Mouse (Mus musculus) midbrain, embryonic 15.5 days (tissue): ENCODE results near the gene Sirt2. TPM values are rescaled to one million over a fixed set of nuclear protein-coding genes. Genes with fewer than 3 reads are reported as not detected.
A peak's percentile ranks its signal among the peaks of the same experiment; 100 is the strongest.

Experiments
- ATAC-seq: fragments of 200-750 bp; cut with Nextera tagmentation; replicated peaks from 2 replicates; pipeline ENCODE4 v1.8.0; 2017; ENCODE audit warnings: moderate TSS enrichment
- H3K27ac ChIP-seq: fragments of 300-500 bp; sonication (generic); 2 replicates; pipeline ENCODE4 v1.5.1; 2015; ENCODE audit warnings: mild to moderate bottlenecking, inconsistent platforms
- H3K27me3 ChIP-seq: fragments of 300-500 bp; sonication (generic); replicated peaks from 2 replicates; pipeline ENCODE4 v1.6.1; 2015; ENCODE audit warnings: inconsistent platforms
- H3K36me3 ChIP-seq: fragments of 300-500 bp; sonication (generic); replicated peaks from 2 replicates; pipeline ENCODE4 v1.6.1; 2015; ENCODE audit warnings: inconsistent platforms
- H3K4me1 ChIP-seq: fragments of 300-500 bp; sonication (generic); 2 replicates; pipeline ENCODE4 v1.6.1; 2015; ENCODE audit warnings: inconsistent platforms
- H3K4me2 ChIP-seq: fragments of 300-500 bp; sonication (generic); 2 replicates; pipeline ENCODE4 v1.6.1; 2015; ENCODE audit warnings: inconsistent platforms, mild to moderate bottlenecking, moderate library complexity
- H3K4me3 ChIP-seq: fragments of 300-500 bp; sonication (generic); 2 replicates; pipeline ENCODE4 v1.5.1; 2015; ENCODE audit warnings: mild to moderate bottlenecking, inconsistent platforms
- H3K9ac ChIP-seq: fragments of 300-500 bp; sonication (generic); 2 replicates; pipeline ENCODE4 v1.6.1; 2015; ENCODE audit warnings: mild to moderate bottlenecking, inconsistent platforms
- H3K9me3 ChIP-seq: fragments of 300-500 bp; sonication (generic); 2 replicates; pipeline ENCODE4 v1.6.1; 2016; ENCODE audit warnings: inconsistent platforms
- WGBS: fragments of 180-500 bp; shearing (Covaris S2); methylation state at CpG from one replicate; pipeline ENCODE4 v1.1.7; 2015; ENCODE audit warnings: mixed read lengths; 5-methylcytosine and 5-hydroxymethylcytosine counted together
- polyA plus RNA-seq: library from polyadenylated mRNA; unstranded; fragments of >200 nt; fragmentation: Nextera tagmentation; extraction: Ambion mirVana; gene quantifications from 2 replicates; pipeline ENCODE4 v1.2.1, GENCODE M21; 2015

The Sirt2 gene
- polyA plus RNA-seq, 1 experiment from 2014 or later, result 125 TPM

GRCm38 (mm10) chr7:28801901-28802670, 35.6 kb downstream of the Sirt2 start:
- H3K9ac ChIP-seq, result no peak overlapping the region
- WGBS, result 21% methylated on average over 10 of the region's 10 CpGs
- H3K9me3 ChIP-seq, result no peaks in the 10 kb centered on the region
- ATAC-seq, result no peak
- no peaks in the 10 kb centered on the region for H3K27me3 ChIP-seq
- H3K4me3 ChIP-seq, result no peak overlapping the region
- H3K4me1 ChIP-seq, result no peaks in the 10 kb centered on the region; the same call in 1 of the 2 replicates
- H3K27ac ChIP-seq, result peak overlapping the region; percentile 45; the same call in 1 of the 2 replicates
- no peak overlapping the region for H3K4me2 ChIP-seq
- no peaks in the 10 kb centered on the region for H3K36me3 ChIP-seq

GRCm38 (mm10) chr7:28802846-28803588, 36.5 kb downstream of the Sirt2 start:
- H3K27ac ChIP-seq, result peak overlapping the region; percentile 45
- no peaks in the 10 kb centered on the region for H3K36me3 ChIP-seq
- H3K4me2 ChIP-seq, result no peak overlapping the region
- H3K9ac ChIP-seq, result no peak overlapping the region
- H3K9me3 ChIP-seq, result no peaks in the 10 kb centered on the region
- H3K4me3 ChIP-seq, result no peak overlapping the region
- H3K4me1 ChIP-seq, result peaks cover 6% of the 10 kb centered on the region
- 9% methylated on average over 10 of the region's 10 CpGs for WGBS
- ATAC-seq, result no peak
- no peaks in the 10 kb centered on the region for H3K27me3 ChIP-seq

GRCm38 (mm10) chr7:28803756-28804155, 37.2 kb downstream of the Sirt2 start:
- Histone ChIP-seq H3K4me1 (peaks cover 9% of the 10 kb centered on the region), H3K9ac (no peak overlapping the region), H3K36me3 (no peaks in the 10 kb centered on the region), H3K9me3 (no peaks in the 10 kb centered on the region), H3K4me2 (no peak overlapping the region), H3K4me3 (no peak overlapping the region), H3K27ac (no peak overlapping the region), H3K27me3 (no peaks in the 10 kb centered on the region)
- ATAC-seq, result no peak
- WGBS, result 75% methylated on average over 4 of the region's 4 CpGs

GRCm38 (mm10) chr7:28806869-28807268, 40.3 kb downstream of the Sirt2 start:
- no peak for ATAC-seq
- peaks cover 16% of the 10 kb centered on the region for H3K4me1 ChIP-seq
- WGBS, result 83% methylated on average over 4 of the region's 4 CpGs
- no peaks in the 10 kb centered on the region for H3K9me3 ChIP-seq
- H3K9ac ChIP-seq, result no peak overlapping the region
- no peaks in the 10 kb centered on the region for H3K36me3 ChIP-seq
- no peak overlapping the region for H3K27ac ChIP-seq
- no peaks in the 10 kb centered on the region for H3K27me3 ChIP-seq
- no peak overlapping the region for H3K4me3 ChIP-seq
- H3K4me2 ChIP-seq, result no peak overlapping the region

GRCm38 (mm10) chr7:28807641-28808220, 41.2 kb downstream of the Sirt2 start:
- Histone ChIP-seq H3K4me3 (peak overlapping the region; percentile 75), H3K4me2 (peak overlapping the region; percentile 98), H3K27ac (peak overlapping the region; percentile 99), H3K27me3 (no peaks in the 10 kb centered on the region), H3K4me1 (peaks cover 25% of the 10 kb centered on the region), H3K9me3 (no peaks in the 10 kb centered on the region), H3K9ac (peak overlapping the region; percentile 82), H3K36me3 (no peaks in the 10 kb centered on the region)
- WGBS, result 18% methylated on average over 8 of the region's 8 CpGs
- no peak for ATAC-seq

- Histone ChIP-seq H3K27me3 (no peaks in the 10 kb centered on the region), H3K36me3 (peaks cover 2% of the 10 kb centered on the region), H3K27ac (peak within 1 kb of the TSS; percentile 99), H3K9ac (peak within 1 kb of the TSS; percentile 82), H3K4me3 (peak within 1 kb of the TSS; percentile 75), H3K4me1 (peaks cover 32% of the 10 kb centered on the region), H3K4me2 (peak within 1 kb of the TSS; percentile 98), H3K9me3 (no peaks in the 10 kb centered on the region)
- peak; percentile 0; the same call in 1 of the 2 replicates for ATAC-seq
- 1% methylated on average over 35 of the region's 35 CpGs for WGBS
Measured at GRCm38 (mm10) chr7:28808221-28808941, 41.8 kb downstream of the Sirt2 start, which contains the start of gene Hnrnpl. Gene Hnrnpl (plus strand): TSS chr7:28808541.

- Histone ChIP-seq H3K36me3 (peaks cover 8% of the 10 kb centered on the region), H3K4me3 (peak overlapping the region; percentile 75), H3K4me1 (peaks cover 36% of the 10 kb centered on the region), H3K27ac (peak overlapping the region; percentile 99), H3K9ac (peak overlapping the region; percentile 82), H3K4me2 (peak overlapping the region; percentile 98), H3K9me3 (no peaks in the 10 kb centered on the region), H3K27me3 (no peaks in the 10 kb centered on the region)
- WGBS, result under 1% methylated on average over 26 of the region's 32 CpGs
- ATAC-seq, result peak; percentile 58
Measured at GRCm38 (mm10) chr7:28808957-28809393, 42.4 kb downstream of the Sirt2 start.

- H3K4me3 ChIP-seq, result peak overlapping the region; percentile 75
- H3K36me3 ChIP-seq, result peaks cover 14% of the 10 kb centered on the region
- H3K9me3 ChIP-seq, result no peaks in the 10 kb centered on the region
- under 1% methylated on average over 35 of the region's 35 CpGs for WGBS
- peak overlapping the region; percentile 99 for H3K27ac ChIP-seq
- H3K4me1 ChIP-seq, result peaks cover 36% of the 10 kb centered on the region
- H3K27me3 ChIP-seq, result no peaks in the 10 kb centered on the region
- H3K9ac ChIP-seq, result peak overlapping the region; percentile 82
- peak overlapping the region; percentile 98 for H3K4me2 ChIP-seq
- ATAC-seq, result peak; percentile 34
Measured at GRCm38 (mm10) chr7:28809401-28810089, 43.0 kb downstream of the Sirt2 start.

GRCm38 (mm10) chr7:28810107-28811066, 43.9 kb downstream of the Sirt2 start:
- peak overlapping the region; percentile 98 for H3K4me2 ChIP-seq
- peak overlapping the region; percentile 75 for H3K4me3 ChIP-seq
- peak overlapping the region; percentile 84 for H3K9ac ChIP-seq
- no peaks in the 10 kb centered on the region for H3K9me3 ChIP-seq
- H3K27me3 ChIP-seq, result no peaks in the 10 kb centered on the region
- under 1% methylated on average over 60 of the region's 70 CpGs for WGBS
- H3K27ac ChIP-seq, result peak overlapping the region; percentile 99
- H3K4me1 ChIP-seq, result peaks cover 36% of the 10 kb centered on the region
- H3K36me3 ChIP-seq, result peaks cover 22% of the 10 kb centered on the region
- peak; percentile 93 for ATAC-seq

- Histone ChIP-seq H3K36me3 (peaks cover 31% of the 10 kb centered on the region), H3K4me1 (peaks cover 42% of the 10 kb centered on the region), H3K4me3 (peak overlapping the region; percentile 75), H3K9me3 (no peaks in the 10 kb centered on the region), H3K9ac (peak overlapping the region; percentile 84), H3K27ac (peak overlapping the region; percentile 97), H3K27me3 (no peaks in the 10 kb centered on the region), H3K4me2 (peak overlapping the region; percentile 77)
- under 1% methylated on average over 30 of the region's 40 CpGs for WGBS
- ATAC-seq, result peak; percentile 41
Measured at GRCm38 (mm10) chr7:28811228-28811627, 44.7 kb downstream of the Sirt2 start.
